Mouse (Mus musculus) layer of hippocampus, postnatal 14 days (tissue): Measurements from ENCODE around the gene Arid3a. TPM values are rescaled to one million over a fixed set of nuclear protein-coding genes. Genes with fewer than 3 reads are reported as not detected.
"Not testable (repeated sequence)": the region's sequence is repeated elsewhere in the genome, so short reads cannot be mapped to it uniquely, and the experiment has no call there.

Experiments used
- DNase-seq, 2 experiments: peaks; one replicate each; pipeline ENCODE4 v3.0.0; 2021 to 2022; ENCODE audit warnings: low spot score in 2 of 2, mixed read lengths in 1 of 2
- long read RNA-seq, 2 experiments: library from polyadenylated mRNA; stranded (forward); transcript quantifications; one replicate each; pipeline ENCODE4 v2.0.0; 2021
- total RNA-seq, 2 experiments: library from RNA; stranded (reverse); gene quantifications; 2 replicates each; pipeline ENCODE4 v1.2.3; 2021

Gene Arid3a
- total RNA-seq = 1 to 10 TPM; 4.5 to 6.4 TPM
- long read RNA-seq, experiment 1, partial matches to known transcripts = 0 of 1 reads
- long read RNA-seq, experiment 1, other reads (novel, unspliced or antisense) = 1 of 1 reads
- long read RNA-seq, experiment 2, full-length matches to known transcripts = 1 of 4 reads
- long read RNA-seq, experiment 2, partial matches to known transcripts = 0 of 4 reads
- long read RNA-seq, experiment 2, other reads (novel, unspliced or antisense) = 3 of 4 reads

DNA sequence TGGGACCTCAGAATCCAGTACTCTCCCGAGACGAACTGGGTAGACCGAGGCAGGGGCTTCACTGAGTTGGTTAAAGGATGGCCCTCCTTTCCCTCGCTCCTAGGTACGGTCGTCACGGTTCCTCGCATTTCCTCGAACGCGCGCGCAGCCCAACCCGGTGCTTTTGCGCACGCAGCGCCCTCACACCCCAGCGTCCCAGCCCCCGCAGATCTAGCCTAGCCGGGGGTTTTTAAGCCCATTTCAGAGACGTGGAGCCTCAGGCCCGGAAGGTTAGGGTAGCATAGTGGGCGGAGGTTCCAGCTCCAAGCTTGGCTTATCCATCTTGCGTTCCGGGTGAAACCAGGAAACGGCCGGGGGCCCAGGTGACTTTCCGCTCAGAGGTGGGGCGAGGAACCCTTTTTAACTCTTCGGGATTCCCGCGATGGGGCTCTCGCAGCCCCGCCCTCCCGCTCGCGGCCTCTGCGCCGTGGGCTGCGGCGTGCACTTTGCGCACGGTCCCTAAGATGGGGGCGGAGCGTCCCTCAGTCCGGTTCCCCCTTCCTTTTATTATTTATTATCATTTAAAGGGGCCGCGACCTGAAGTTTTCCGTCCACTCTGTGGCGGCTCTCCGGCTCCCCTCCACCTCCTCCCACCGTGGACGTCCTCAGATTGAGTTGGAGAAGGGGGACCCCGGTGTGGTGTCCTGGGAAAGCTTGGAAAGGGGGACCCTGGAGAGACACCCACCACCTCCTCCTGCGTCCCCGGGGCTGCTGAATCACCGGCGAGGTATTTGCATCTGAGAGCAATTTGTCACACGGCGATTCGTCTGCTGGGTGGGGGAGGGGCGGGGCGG, at the start of gene Arid3a:
Arid3a (plus strand) TSS at position 553 of the 833 bp plus-strand sequence.
- DNase-seq = peak; percentile 83 to 87

DNA sequence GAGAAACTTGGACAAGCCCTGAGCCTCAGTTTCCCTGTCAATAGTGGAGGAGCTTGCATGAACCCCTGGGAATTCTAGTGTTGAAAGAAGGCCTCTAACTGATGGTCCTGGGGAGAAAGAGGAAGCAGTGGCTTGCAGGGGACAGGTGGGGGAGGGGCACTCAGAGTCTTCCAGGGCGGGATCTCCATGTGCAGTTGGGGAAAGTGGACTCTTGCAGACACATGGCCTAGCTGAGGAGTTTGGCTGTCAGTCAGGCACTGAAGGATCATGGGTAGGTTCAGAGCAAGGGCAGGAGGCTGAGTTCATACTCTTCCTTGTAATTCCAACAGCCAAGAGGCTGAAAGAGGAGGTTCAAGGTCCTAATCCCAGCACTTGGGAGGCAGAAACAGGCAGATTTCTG, 49.7 kb upstream of the Arid3a start:
- no peak for DNase-seq

DNA sequence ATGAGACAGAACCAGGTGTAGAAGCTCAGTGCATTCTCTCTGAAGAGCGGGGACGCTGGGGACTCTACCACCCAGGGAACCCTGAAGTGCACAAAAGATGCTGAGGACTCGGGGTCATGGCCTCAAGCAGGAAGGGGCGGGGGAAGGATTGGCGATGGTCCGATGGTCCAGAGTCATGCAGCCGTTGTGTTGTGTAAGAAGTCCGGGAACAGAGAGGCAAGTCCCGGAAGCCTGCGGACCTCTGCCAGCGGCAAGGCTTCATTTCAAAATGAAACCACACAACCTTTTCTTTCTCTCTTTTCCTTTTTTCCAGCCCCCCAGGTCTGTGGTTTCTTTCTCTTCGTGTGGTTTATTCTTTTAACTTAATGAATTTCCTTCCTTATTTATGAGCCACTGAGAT, 49.1 kb upstream of the Arid3a start:
- no peak for DNase-seq

DNA sequence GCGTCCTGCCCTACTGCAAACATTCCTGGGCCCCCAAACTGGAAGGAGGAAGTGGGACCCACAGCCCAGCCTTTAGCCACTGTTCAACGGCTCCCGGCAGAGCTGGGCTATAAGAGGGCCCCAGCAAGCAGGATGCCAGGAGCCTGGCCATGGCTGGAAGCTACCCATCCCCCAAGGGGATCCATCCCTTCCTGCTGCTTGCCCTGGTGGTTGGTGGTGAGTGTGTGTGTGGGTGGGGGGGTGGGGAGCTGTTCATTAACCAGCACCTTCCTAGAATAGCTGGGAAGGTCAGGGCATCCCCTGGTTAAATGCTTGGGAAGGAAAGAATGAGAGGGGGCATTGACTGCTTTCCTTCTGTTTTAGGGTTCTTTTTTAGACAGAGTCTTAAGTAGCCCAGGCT, 47.3 kb upstream of the Arid3a start:
- DNase-seq = no peak

DNA sequence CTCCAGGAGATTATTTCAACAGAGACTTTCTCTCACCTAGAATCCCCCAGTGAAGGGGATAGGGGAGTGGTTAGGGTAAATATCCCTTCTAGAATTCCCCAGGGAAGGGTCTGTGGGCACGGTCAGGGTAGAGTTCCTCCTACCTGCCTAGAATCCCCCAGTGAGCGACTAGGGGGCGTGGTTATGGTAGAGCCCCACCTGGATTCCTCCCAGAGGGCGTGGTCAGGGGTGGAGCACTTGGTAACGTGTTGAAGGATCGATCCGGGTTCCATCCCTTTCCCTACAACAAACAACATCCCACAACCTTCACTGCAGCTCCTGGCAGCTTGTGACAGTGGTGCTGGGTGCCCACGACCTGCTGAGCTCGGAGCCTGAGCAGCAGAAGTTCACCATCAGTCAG, 46.1 kb upstream of the Arid3a start:
- no peak for DNase-seq

DNA sequence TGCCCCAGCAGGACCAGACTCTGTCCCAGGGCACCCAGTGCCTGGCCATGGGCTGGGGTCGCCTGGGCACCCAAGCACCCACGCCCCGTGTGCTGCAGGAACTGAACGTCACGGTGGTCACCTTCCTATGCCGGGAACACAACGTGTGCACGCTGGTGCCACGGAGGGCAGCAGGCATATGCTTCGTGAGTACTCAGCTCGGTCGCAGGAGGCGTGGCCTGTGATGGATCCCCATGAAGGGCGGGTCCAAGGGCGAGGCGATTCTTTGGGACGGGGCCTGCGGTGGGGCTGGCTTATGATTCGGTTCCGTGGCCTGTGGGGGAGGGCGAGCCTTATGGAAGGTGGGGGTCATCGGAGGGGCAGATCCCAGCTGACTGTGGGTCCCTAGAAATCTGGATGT, 44.9 kb upstream of the Arid3a start:
- DNase-seq = no peak

DNA sequence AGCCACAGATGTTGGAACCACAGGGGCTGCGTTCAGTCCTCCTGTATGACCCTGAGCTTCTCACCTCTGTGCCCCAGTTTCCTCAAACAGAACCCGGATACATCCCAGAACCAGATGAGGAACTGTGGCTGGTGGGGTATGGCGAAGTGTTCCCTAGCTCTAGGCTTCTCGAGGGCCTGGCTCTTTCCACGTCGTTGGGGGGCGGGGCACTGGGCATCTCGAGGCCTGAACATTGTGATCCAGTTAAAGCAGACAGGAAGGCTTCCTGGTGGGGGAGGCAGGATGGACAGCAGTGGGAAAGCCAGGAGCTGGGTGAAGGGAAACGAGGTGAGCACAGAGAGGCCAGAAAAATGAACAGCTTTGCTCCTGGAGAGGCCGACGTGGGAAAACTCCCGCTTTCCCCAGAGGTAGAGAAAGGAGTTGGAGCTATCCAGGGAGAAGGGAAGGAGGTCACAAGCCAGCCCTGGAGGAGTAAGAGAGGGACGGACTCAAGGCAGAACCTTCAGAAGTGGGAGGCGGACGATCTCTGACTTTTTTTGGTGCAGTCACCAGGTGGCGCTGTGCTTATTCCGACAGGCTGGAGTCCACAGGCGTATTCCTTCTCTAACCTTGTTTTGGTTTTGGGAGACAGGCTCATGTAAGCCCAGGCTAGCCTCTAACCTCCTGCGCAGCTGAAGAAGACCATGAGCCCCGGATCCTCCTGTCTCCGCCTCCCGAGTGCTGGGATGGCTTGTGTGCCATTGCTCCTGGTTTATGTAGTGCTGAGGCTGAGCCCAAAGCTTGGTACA, 43.4 kb upstream of the Arid3a start:
- DNase-seq = peak in 1 of 2 experiments; percentile 78

DNA sequence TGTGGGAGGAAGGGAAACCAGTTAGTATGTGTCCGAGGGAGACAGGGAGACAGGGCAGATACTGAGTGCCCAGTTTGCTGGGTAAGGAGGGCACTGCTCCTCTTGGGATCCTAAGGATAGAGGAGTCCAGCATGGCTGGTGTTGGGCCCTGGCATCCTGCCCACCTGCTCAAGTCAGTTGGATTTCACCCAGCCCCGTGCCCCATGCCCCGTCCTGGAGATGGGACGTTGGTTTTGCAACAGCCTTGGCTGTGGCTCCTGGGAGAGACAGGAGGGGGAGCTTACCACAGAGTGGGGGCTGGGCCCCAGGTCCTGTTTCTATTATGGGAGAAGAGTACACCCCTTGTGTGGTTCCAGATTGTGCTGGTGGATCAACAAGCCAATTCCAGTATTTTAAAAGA, 42.4 kb upstream of the Arid3a start:
- no peak for DNase-seq

DNA sequence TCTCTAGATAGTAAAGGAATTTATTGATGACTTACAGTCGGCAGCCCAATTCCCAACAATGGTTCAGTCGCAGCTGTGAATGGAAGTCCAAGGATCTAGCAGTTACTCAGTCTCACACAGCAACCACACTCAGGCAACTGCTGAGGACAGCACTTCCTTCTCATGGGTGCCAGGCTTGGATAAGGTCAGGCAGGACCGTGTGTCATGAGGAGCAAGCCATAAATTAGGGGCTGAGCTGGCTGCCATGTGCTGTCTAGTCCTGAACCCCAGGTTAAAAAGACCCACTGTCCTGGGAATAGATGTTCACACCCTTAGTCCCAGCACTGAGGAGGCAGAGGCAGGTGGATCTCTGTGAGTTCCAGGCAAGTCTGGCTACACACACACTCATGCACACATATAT, 41.9 kb upstream of the Arid3a start:
- not testable (repeated sequence) for DNase-seq

DNA sequence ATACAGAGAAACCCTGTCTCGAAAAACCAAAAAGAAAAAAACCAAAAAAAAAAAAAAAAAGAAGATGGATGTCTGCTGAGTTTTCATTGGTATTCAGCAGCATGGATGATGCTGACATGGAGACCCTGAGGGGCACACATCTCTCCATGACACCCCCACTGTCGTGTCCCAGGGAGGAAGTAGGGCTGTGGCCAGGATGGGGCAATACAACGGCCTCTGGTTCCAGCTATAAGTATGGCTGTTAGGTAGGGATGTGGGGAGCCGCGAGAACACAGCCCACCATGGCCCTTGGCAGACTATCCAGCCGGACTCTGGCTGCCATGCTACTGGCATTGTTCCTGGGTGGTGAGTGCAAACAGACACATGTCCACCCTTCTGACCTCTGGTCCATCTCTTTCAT, 40.8 kb upstream of the Arid3a start, which contains the start of gene Elane:
Elane (plus strand) TSS at position 194 of the 400 bp plus-strand sequence.
- no peak for DNase-seq

DNA sequence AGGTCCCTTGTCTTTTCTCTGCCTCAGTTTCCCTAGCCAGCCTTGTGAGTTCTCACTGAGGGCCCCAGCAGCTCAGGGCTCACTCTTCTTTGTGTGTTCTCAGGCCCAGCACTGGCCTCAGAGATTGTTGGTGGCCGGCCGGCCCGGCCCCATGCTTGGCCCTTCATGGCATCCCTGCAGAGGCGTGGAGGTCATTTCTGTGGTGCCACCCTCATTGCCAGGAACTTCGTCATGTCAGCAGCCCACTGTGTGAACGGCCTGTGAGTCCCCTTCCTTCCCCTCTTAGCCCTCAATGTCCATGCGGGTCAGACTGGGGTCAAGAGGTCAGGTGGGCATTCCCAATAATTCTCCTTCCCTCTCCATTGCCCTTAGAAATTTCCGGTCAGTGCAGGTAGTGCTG, 40.2 kb upstream of the Arid3a start:
- DNase-seq = no peak

DNA sequence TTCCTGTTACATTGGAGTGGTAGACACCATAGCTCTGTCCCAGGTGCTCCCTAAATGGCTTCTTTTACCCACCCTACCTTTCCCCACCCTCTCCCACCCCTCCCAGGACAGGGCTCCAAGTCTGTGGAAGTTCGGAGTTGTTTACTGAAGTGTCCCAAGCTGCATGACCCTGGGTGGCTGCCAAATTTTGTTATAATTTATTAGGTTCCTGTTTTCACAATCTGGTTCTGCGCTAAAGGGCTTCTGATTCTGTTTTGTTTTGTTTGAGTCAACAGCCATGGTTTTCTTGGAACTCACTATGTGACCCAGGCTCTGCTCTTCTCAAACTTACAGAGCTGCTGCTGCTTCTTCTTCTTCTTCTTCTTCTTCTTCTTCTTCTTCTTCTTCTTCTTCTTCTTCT, 37.5 kb upstream of the Arid3a start:
- no peak for DNase-seq

DNA sequence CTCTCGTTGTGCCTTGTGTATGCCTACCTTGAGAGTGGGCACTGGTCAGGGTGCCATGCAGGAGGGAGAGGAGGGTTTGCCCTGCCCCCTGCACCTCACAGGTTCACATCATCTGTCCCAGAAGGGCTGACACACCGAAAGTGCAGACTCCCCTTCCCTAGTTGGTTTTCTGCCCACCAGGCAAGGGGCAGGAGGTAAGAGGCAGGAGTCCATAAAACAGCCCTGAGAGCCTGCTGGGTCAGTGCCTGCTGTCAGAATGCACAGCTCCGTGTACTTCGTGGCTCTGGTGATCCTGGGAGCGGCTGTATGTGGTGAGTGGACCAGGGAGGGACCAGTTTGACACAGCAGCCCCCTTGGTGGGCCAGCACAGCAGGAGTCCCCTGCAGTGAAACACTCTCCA, 36.2 kb upstream of the Arid3a start, which contains the start of gene Cfd:
Cfd (plus strand) TSS at position 184 of the 400 bp plus-strand sequence.
- no peak for DNase-seq

DNA sequence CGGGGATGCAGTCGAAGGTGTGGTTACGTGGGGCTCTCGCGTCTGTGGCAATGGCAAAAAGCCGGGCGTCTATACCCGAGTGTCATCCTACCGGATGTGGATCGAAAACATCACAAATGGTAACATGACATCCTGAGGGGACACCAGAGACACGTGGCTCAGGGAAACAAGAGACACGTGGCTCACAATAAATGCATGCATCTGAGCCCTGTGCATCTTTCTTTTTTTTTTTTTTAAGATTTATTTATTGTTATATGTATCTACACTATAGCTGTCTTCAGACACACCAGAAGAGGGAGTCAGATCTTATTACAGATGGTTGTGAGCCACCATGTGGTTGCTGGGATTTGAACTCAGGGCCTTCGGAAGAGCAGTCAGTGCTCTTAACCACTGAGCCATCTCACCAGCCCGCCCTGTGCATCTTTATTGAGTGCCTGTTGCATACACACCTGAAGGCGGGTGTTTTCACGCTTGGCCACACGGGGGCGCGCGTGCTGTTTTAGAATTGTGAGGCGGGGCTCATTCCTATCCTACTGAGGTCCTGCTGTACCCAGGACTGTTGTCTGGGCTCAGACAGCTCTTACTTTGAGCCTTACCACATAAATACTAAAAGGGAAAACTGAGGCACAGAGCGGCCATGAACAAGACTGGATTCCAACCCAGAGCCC, 34.3 kb upstream of the Arid3a start:
- DNase-seq = peak; percentile 71

DNA sequence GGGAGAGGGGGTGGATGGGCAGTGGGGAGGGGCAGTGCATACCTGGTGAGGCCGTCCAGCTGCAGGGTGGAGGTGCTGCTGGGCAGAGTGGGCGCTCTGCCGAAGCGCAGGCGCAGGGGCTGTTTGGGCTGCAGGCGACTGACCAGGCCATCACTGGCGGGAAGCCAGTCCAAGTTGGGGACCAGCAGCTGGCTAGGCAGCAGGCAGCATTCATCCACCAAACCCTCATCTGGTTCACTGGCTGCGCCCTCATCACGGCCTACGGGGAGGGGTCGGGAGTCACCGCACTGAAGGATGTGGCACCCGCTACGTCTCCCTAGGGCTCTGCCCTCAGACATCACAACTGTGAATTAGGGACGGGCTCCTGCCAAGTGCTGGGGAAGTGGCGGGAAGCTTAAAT, 30.5 kb upstream of the Arid3a start:
- DNase-seq = no peak

DNA sequence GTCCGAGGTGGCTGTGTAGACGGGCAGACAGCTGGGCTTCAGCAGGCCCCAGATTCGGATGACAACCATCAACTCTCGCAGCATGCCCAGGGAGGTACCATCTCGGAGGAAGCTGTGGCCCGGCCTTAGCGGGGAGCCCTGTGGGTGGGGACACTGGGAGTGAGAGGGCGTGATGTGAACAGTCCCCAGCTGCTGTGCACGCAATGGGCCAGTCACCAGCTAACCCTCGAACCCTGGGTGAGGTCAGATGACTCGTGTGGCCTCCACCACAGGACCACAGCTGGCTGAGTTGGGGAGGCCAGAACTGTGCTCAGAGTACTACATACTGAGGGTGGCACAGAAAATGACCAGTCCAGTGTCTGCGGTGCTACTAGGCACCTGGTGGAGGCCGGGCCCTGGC, 30.0 kb upstream of the Arid3a start:
- DNase-seq = no peak

DNA sequence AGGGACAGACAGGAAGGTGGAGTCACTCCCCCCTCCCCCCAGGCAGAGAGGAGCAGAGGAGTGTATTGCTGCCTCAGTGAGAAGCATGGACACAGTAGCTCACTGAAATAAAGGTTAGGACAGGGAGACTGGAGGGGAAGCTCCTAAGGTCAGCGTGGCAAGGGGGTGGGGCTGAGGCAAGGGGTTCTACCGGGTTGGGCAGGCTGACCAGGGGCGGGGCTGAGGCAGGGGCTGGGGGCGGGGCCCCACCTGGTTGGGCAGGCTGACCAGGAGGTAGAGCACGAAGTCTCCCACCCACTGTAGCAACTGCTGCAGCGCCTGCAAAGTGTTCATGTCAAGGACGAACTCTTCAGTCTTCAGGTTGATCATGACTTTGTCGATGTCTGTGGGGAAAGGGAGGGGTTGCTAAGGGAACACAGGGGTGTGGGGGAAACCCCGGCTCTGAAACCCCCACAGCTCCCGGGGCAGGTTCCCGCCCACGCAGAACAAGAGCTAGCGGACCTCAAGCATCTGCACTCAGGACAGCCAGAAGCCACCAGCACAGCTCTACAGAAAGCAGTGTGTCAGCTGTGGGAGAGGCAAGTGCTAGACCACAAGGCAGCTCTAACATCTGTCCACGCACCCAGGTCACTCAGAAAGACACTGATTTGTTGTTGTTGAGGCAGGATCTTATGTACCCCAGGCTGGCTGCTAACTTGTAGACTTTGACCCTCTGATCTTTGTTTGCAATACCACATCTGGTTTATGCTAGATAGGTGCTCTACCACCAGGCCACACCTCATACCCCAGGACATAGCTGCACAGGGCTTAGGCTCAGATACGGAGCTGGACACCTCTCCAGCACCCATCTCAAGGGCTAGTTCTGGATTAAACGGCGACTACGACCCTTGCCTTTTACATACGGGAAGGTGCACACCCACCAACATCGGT, 29.3 kb upstream of the Arid3a start:
- no peak for DNase-seq

DNA sequence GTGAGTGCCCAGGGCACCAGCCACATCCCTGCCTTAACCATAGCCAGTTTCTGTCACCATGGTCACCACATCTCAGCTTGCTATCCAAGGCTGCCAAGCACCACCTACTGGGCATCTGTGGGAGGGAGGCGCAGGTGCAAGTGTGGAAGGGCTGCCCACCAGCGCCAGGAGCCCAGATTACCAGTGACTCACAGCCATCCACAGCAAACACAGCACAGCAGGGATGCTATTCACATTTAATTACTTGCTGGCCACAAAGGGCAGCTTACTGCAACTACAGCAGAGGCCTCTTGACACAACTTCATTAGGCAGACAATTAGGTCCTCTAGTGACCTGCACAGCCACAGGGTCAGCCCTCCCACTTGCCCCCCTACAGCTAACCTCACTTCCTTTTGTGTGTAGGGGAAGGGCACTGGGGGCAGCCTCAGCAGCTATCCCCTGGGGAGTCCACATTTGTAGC, 25.9 kb upstream of the Arid3a start:
- DNase-seq = peak; percentile 65 to 69

DNA sequence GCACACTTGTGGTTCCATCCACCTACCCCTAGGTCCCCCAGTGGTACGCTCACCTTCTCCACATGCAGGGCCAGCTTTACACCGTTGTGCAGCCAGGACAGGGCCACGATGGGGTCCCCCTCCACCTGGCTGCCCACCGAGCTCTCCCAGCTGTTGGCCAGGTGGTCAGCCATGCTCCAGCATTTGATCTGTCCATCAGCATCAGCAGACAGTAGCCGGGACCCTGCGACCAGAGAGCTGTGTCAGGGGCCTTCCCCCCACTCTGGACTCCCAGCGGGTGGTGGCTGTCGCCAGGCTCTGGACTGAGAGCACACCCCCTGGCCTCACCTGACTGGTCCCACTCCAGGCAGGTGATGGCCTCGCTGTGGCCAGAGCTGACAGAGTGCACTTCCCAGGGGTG, 20.1 kb upstream of the Arid3a start:
- no peak for DNase-seq

DNA sequence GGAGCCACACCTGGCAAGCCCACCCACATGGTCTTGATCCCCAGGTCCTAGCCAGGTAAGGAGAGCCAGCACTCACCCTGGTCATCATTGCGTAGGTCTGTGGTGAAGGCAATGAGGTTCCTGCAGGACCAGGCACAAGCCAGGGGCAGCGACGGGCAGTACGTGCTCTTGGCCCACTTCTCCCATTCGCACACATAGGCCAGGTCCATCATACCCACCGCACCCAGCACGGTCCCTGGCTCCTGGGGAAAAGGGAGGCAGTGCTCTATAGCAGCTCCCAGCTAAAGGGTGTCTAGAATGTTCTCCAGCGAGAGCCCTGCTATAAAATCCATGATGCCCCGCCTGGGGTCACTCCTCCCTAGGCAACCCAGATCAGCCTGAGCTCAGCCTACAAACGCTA, 19.4 kb upstream of the Arid3a start:
- no peak for DNase-seq
